Mouse (Mus musculus) midbrain, embryonic 14.5 days (tissue): ENCODE results near the gene Serpinb6b. TPM values are rescaled to one million over a fixed set of nuclear protein-coding genes. Genes with fewer than 3 reads are reported as not detected.
"Not testable (repeated sequence)": the region's sequence is repeated elsewhere in the genome, so short reads cannot be mapped to it uniquely, and the experiment has no call there.

ENCODE experiments used
- ATAC-seq: fragments of 200-750 bp; cut with Nextera tagmentation; 2 replicates; pipeline ENCODE4 v1.8.0; 2017; ENCODE audit warnings: moderate number of reproducible peaks, moderate library complexity; ENCODE audit not compliant: low FRiP score, low TSS enrichment
- DNase-seq: peaks from one replicate; pipeline ENCODE4 v3.0.0-alpha.2; 2015
- H3K27ac ChIP-seq: fragments of 300-500 bp; sonication (generic); replicated peaks from 2 replicates; pipeline ENCODE4 v1.5.1; 2014; ENCODE audit warnings: mild to moderate bottlenecking, low read depth, low read length, moderate library complexity
- H3K27me3 ChIP-seq: fragments of 300-500 bp; sonication (generic); 2 replicates; pipeline ENCODE4 v1.6.1; 2014; ENCODE audit warnings: low read length, control low read depth, mixed read lengths; ENCODE audit not compliant: control insufficient read depth, insufficient read depth
- H3K36me3 ChIP-seq: fragments of 300-500 bp; sonication (generic); 2 replicates; pipeline ENCODE4 v1.6.1; 2014; ENCODE audit warnings: low read length, control low read depth; ENCODE audit not compliant: control insufficient read depth, insufficient read depth
- H3K4me1 ChIP-seq: fragments of 300-500 bp; sonication (generic); 2 replicates; pipeline ENCODE4 v1.6.1; 2014; ENCODE audit warnings: mild to moderate bottlenecking, antibody characterized with exemption, low read length, control low read depth; ENCODE audit not compliant: control insufficient read depth, insufficient read depth
- H3K4me2 ChIP-seq: fragments of 300-500 bp; sonication (generic); 2 replicates; pipeline ENCODE4 v1.6.1; 2014; ENCODE audit warnings: mild to moderate bottlenecking, low read length, moderate library complexity
- H3K4me3 ChIP-seq: fragments of 300-500 bp; sonication (generic); replicated peaks from 2 replicates; pipeline ENCODE4 v1.5.1; 2014; ENCODE audit warnings: low read depth, low read length
- H3K9ac ChIP-seq: fragments of 300-500 bp; sonication (generic); replicated peaks from 2 replicates; pipeline ENCODE4 v1.6.1; 2014; ENCODE audit warnings: mild to moderate bottlenecking, low read length, moderate library complexity
- H3K9me3 ChIP-seq: fragments of 300-500 bp; sonication (generic); 2 replicates; pipeline ENCODE4 v1.6.1; 2016; ENCODE audit warnings: low read length, control low read depth, mixed read lengths; ENCODE audit not compliant: control insufficient read depth
- WGBS: fragments of 180-500 bp; shearing (Covaris S2); extraction: QIAGEN DNeasy Blood & Tissue Kit; methylation state at CpG from one replicate; pipeline ENCODE4 v1.1.7; 2014; 5-methylcytosine and 5-hydroxymethylcytosine counted together
- polyA plus RNA-seq: library from polyadenylated mRNA; unstranded; fragments of >200 nt; fragmentation: Nextera tagmentation; extraction: Ambion mirVana; gene quantifications from 2 replicates; pipeline ENCODE4 v1.2.1, GENCODE M21; 2014

Gene Serpinb6b
- 0.81 and 0.95 TPM in 2 replicates for polyA plus RNA-seq

- no peak within 1 kb of the TSS; the same call in 1 of the 2 replicates for H3K9ac ChIP-seq
- DNase-seq (peak; percentile 41), ATAC-seq (peak; percentile 19; the same call in 1 of the 2 replicates)
- 44% methylated on average over 14 of the region's 16 CpGs for WGBS
- no peak within 1 kb of the TSS for H3K4me3 ChIP-seq
- H3K4me2 ChIP-seq = peak within 1 kb of the TSS; percentile 33
- H3K9me3 ChIP-seq = no peaks in the 10 kb centered on the region
- no peaks in the 10 kb centered on the region for H3K27me3 ChIP-seq
- H3K36me3 ChIP-seq = no peaks in the 10 kb centered on the region
- H3K27ac ChIP-seq = no peak within 1 kb of the TSS
- no peaks in the 10 kb centered on the region for H3K4me1 ChIP-seq
These were observed at the start of gene Serpinb6b for GRCm38 (mm10) chr13:32964989-32965811. Serpinb6b (plus strand) TSS chr13:32965209.

- no peaks in the 10 kb centered on the region for H3K4me1 ChIP-seq
- DNase-seq (no peak), ATAC-seq (no peak)
- no peaks in the 10 kb centered on the region for H3K36me3 ChIP-seq
- no peak overlapping the region for H3K4me3 ChIP-seq
- H3K27me3 ChIP-seq = no peaks in the 10 kb centered on the region
- no peak overlapping the region for H3K4me2 ChIP-seq
- no peak overlapping the region for H3K27ac ChIP-seq
- no peaks in the 10 kb centered on the region for H3K9me3 ChIP-seq
- no peak overlapping the region for H3K9ac ChIP-seq
These were observed 42.4 kb upstream of the Serpinb6b start for GRCm38 (mm10) chr13:32922622-32923021.

GRCm38 (mm10) chr13:32924578-32925360 is 40.2 kb upstream of the Serpinb6b start:
- H3K27ac ChIP-seq = no peak overlapping the region
- DNase-seq (no peak), ATAC-seq (no peak)
- H3K4me3 ChIP-seq = no peak overlapping the region
- no peaks in the 10 kb centered on the region for H3K4me1 ChIP-seq
- WGBS = 63% methylated on average over 7 of the region's 7 CpGs
- no peaks in the 10 kb centered on the region for H3K36me3 ChIP-seq
- no peaks in the 10 kb centered on the region for H3K27me3 ChIP-seq
- no peak overlapping the region for H3K9ac ChIP-seq
- no peaks in the 10 kb centered on the region for H3K9me3 ChIP-seq
- no peak overlapping the region for H3K4me2 ChIP-seq

GRCm38 (mm10) chr13:32926661-32927060 is 38.3 kb upstream of the Serpinb6b start:
- Histone ChIP-seq H3K4me2 (no peak overlapping the region), H3K9me3 (no peaks in the 10 kb centered on the region), H3K4me3 (no peak overlapping the region), H3K36me3 (no peaks in the 10 kb centered on the region), H3K4me1 (no peaks in the 10 kb centered on the region), H3K27me3 (no peaks in the 10 kb centered on the region), H3K9ac (no peak overlapping the region), H3K27ac (no peak overlapping the region)
- DNase-seq = no peak
- no peak for ATAC-seq
- 92% methylated on average over 2 of the region's 2 CpGs for WGBS

GRCm38 (mm10) chr13:32927241-32927640 is 37.8 kb upstream of the Serpinb6b start:
- WGBS = 66% methylated on average over 1 of the region's 1 CpGs
- Histone ChIP-seq H3K27me3 (no peaks in the 10 kb centered on the region), H3K4me2 (no peak overlapping the region), H3K4me1 (no peaks in the 10 kb centered on the region), H3K36me3 (no peaks in the 10 kb centered on the region), H3K9me3 (no peaks in the 10 kb centered on the region), H3K4me3 (no peak overlapping the region), H3K27ac (no peak overlapping the region), H3K9ac (no peak overlapping the region)
- DNase-seq = no peak
- no peak for ATAC-seq

GRCm38 (mm10) chr13:32929107-32929750 is 35.8 kb upstream of the Serpinb6b start:
- no peak overlapping the region for H3K4me3 ChIP-seq
- no peaks in the 10 kb centered on the region for H3K36me3 ChIP-seq
- no peak overlapping the region for H3K27ac ChIP-seq
- H3K4me2 ChIP-seq = no peak overlapping the region
- no peaks in the 10 kb centered on the region for H3K9me3 ChIP-seq
- H3K9ac ChIP-seq = no peak overlapping the region
- WGBS = 69% methylated on average over 2 of the region's 2 CpGs
- no peaks in the 10 kb centered on the region for H3K4me1 ChIP-seq
- H3K27me3 ChIP-seq = no peaks in the 10 kb centered on the region
- DNase-seq (no peak), ATAC-seq (no peak)

GRCm38 (mm10) chr13:32934706-32935381 is 30.2 kb upstream of the Serpinb6b start:
- Histone ChIP-seq H3K27me3 (no peaks in the 10 kb centered on the region), H3K9ac (no peak overlapping the region), H3K27ac (no peak overlapping the region), H3K4me3 (no peak overlapping the region), H3K4me1 (no peaks in the 10 kb centered on the region), H3K4me2 (no peak overlapping the region), H3K36me3 (no peaks in the 10 kb centered on the region), H3K9me3 (no peaks in the 10 kb centered on the region)
- DNase-seq (no peak), ATAC-seq (0 out of 2 replicates have a peak, but pooled peaks have one; percentile 24)
- WGBS = 47% methylated on average over 1 of the region's 1 CpGs

- not testable (repeated sequence) for H3K4me3 ChIP-seq, H3K4me1 ChIP-seq, H3K27ac ChIP-seq, H3K9me3 ChIP-seq, H3K36me3 ChIP-seq, H3K9ac ChIP-seq, DNase-seq, ATAC-seq, H3K4me2 ChIP-seq, H3K27me3 ChIP-seq
- WGBS = 85% methylated on average over 4 of the region's 4 CpGs
These were observed 26.7 kb upstream of the Serpinb6b start for GRCm38 (mm10) chr13:32938275-32938674.
